Mouse (Mus musculus) hindlimb bud, embryonic 11.5 days (tissue): ENCODE data around the gene Ptpn14.

Experiments used
- DNase-seq: peaks from one replicate; pipeline ENCODE4 v3.0.0-alpha.2; 2012; ENCODE audit warnings: low read depth, low spot score; ENCODE audit errors: extremely low spot score

Ptpn14 gene

GRCm38 (mm10) chr1:189767910-189768309 lies 39.8 kb downstream of the Ptpn14 start:
- no peak for DNase-seq

DNA sequence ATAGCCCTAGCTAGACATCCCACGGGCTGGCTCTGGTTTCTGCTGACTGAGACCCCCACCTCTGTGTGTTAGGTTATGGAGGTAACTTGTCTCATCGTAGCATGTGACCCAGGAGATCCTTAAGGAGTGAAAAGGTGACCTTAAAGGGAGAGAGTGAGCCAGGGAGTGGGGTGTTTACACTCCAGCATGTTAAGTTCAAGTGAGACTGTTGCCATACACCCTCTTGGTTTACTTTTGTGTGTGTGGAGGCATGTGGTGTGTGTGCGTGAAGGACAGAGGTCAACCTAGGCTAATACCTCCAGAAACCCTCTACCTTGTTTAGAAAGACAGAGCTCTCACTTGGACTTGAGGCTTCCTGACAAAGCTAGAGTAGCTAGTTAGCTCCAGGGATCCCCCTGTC lies 42.4 kb downstream of the Ptpn14 start:
- no peak for DNase-seq

GRCm38 (mm10) chr1:189772707-189773106 lies 44.6 kb downstream of the Ptpn14 start:
- DNase-seq = no peak

GRCm38 (mm10) chr1:189774778-189775177 lies 46.7 kb downstream of the Ptpn14 start:
- no peak for DNase-seq

DNA sequence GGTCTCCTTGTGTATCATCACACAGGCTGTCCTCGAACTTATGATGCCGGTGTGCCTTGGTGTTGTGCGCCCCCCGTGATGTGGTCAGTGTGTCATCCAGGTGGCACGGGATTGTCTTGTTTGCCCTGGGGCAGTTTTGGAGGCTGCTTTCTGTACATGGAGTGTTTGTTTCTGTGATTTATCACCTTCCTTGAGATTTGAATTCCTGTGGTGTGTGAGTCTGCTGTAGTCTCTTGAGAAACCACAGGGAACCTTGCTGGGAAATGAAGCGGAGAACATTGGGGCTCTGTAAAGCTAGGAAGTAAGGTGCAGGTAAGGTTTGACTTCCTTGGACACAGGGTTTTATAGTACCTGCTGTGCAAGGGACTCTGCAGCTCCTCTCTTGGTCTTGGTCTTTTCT lies 49.1 kb downstream of the Ptpn14 start:
- no peak for DNase-seq

- no peak for DNase-seq
Observed at GRCm38 (mm10) chr1:189778343-189778742, 50.3 kb downstream of the Ptpn14 start.

DNA sequence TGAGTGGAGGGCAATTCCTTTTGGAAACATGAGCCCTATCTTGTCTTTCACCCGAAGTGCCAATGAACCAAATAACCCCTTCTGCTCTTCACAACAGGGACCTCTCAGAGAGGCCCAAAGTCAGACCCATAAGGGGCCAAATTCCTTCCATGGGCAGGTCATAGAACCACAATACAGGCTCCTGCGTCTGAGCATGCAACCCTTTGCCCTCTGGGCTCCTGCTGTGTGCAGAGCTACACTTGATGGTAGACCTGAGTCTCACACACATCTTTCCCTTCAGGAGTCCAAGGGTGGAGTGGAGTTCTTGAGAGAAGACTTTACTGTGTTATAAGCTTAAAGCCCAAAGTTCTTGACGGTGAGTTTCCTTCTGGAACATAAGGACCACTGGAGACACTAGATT lies 51.2 kb downstream of the Ptpn14 start:
- no peak for DNase-seq

GRCm38 (mm10) chr1:189781721-189782345 lies 53.8 kb downstream of the Ptpn14 start:
- DNase-seq = no peak

GRCm38 (mm10) chr1:189782709-189783108 lies 54.6 kb downstream of the Ptpn14 start:
- DNase-seq = no peak

DNA sequence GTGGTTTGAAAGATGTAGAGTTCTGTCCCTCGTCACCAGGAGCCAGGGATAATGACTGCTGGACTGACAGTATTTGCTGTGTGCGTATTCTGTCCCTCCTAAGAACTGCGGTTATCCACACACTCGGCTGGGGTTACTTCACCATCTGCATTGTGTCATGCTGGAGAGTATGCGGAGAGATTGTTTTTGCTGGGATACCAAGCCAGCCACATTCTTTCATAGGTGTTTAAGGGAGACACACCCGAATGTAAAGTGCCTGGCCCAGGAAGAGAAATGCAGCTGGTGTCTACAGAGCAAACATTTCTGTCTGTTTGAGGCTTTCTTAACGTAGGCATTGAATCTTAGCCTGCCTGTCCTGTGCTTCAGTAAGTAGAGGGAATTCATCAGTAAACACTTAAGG lies 56.4 kb downstream of the Ptpn14 start:
- no peak for DNase-seq

DNA sequence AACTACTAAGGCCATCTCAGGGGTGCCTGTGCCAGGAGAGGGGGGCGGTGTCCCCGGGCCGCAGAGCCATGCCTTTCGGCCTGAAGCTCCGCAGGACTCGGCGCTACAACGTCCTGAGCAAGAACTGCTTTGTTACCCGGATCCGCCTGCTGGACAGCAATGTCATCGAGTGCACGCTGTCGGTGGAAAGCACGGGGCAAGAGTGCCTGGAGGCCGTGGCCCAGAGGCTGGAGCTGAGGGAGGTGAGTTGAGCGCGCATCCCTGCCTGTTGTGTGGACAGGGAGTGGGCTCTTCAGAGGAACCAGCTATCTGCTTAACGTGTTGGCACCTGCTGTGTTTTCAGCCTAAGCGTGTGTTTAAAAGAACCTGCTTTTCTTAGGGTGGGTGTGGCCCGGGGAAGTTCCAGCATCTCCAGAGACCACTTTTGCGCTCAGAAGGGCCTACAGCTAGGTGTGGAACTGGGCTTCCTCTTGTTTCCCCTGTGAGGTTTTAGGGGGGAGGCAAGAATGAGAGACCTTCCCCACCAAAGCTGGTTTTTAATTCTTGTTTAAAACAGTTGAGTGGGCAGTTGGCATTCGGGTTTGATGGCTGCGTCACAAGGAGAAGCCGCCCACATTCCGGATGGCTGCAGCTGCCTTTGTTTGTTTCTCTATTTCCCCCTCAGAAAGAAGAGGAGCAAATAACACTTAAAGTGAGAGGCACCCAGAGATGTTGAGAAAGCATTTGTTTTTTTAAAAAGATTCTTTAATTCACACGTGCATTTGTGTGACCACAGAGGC lies 58.8 kb downstream of the Ptpn14 start:
- no peak for DNase-seq

DNA sequence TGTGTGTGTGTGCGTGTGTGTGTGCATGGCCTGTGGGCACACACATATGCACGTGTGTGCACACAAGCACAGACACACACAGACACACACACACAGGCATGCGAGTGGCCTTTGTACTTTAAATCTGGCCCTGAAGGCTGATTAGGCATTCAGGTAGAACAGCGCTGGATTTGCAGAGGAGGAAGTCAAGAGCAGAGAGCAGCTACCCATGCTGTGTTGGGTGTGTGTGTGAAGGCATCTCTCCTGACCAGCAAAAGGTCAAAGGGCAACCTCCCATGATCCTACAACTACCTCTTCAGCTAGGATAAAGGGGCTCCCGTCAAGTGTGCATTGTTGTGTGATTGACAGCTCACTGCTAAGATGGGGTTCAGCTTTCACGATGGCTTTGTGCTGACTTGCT lies 61.5 kb downstream of the Ptpn14 start:
- no peak for DNase-seq

GRCm38 (mm10) chr1:189790666-189791065 lies 62.6 kb downstream of the Ptpn14 start:
- no peak for DNase-seq

DNA sequence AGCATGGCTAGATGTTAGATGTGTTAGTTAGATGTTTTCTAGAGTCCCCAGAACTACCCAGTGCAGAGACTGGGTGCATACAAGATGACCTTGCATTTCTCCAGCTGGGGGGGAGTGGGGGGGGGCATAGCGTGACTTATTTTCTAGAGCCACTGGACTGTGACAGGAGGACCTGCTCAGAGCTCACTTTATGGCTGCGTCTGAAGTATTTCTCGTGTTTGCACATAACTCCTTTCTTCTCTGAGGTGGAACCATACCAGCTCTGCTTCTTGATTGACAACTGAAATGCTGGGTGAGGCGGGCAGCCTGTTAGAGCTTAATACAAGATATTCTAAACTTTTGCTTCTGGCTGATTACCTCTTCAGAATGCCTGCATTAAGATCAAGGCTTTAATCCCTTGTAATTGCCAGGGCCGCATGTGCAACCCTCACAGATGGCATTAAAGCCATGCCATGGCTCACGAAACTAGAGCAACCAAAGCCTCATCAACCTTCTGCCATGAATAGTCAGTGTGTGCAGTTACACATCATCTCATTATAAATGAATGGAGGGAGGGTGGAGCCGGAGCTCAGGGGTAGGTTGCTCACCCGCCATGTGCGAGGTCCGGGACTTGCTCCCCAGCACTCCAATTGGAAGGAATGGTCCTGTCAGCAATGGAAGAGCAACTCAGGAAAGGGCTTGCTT lies 63.6 kb downstream of the Ptpn14 start:
- DNase-seq = no peak

GRCm38 (mm10) chr1:189792560-189793195 lies 64.6 kb downstream of the Ptpn14 start:
- DNase-seq = no peak

DNA sequence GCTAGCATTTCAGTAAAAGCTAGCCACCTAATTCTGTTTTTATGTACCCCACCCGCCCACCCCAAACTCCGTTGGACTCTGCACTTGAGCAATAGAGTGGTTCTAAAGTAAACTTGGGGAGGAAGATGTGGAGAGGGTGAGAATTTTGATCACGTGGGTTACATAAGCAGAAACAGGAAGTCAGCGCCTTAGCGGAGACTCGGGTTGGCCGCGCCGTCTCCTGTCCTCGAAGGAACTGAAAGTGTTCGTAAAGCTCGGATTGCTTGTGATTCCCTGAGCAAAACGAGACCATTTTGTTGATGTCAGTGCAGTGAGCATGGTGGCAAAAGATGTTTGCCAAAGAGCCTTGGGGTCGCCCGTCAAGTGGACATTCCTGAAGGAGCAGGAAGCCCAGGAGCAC lies 70.9 kb downstream of the Ptpn14 start:
- no peak for DNase-seq

GRCm38 (mm10) chr1:189800211-189800961 lies 72.3 kb downstream of the Ptpn14 start:
- no peak for DNase-seq

- DNase-seq = no peak
Observed at GRCm38 (mm10) chr1:189801303-189801702, 73.2 kb downstream of the Ptpn14 start.

- no peak for DNase-seq
Observed at GRCm38 (mm10) chr1:189802575-189802974, 74.5 kb downstream of the Ptpn14 start.

GRCm38 (mm10) chr1:189803742-189804141 lies 75.7 kb downstream of the Ptpn14 start:
- no peak for DNase-seq
